Comparison of ENCODE assay signal across 16 mouse cellular contexts in genomic region chr11:3458428-3459104, GRCm38 (mm10). TPM values are rescaled to one million over a fixed set of nuclear protein-coding genes. Genes with fewer than 3 reads are reported as not detected.
DNase-seq lines count a peak whose midpoint lies in the region; ATAC-seq lines count a peak whose summit lies in the region.
"Had no signal": no experiment of that assay in that cellular context is flagged by ENCODE, and none has a peak within 500 bp of the region (broad histone marks: within the 10 kb centered on the region; RNA-seq: fewer than 3 reads in every experiment).

No protein-coding gene starts in this region.

- intact Hi-C loops in heart, postnatal 36 days (cut with DNase I) = loop anchor here (5.0 kb wide), 1 partner anchor 54 kb away; the partner anchor contains the start of gene Selenom

- H3K36me3 ChIP-seq in intestine, embryonic 15.5 days = no peaks in the 10 kb centered on the region
- H3K36me3 ChIP-seq in kidney, embryonic 16.5 days (ENCODE audit: insufficient read depth, low read length) = no peaks in the 10 kb centered on the region; the same call in 1 of the 2 replicates
- peaks cover 4% of the 10 kb centered on the region; the same call in 1 of the 2 replicates for H3K36me3 ChIP-seq in liver, embryonic 11.5 days (ENCODE audit: control insufficient read depth, insufficient read depth, low read length)
- H3K36me3 ChIP-seq in stomach, embryonic 15.5 days = peaks cover 7% of the 10 kb centered on the region; the same call in 1 of the 2 replicates
- H3K36me3 ChIP-seq in hindbrain, embryonic 11.5 days (ENCODE audit: control insufficient read depth, insufficient read depth, low read length) = no peaks in the 10 kb centered on the region

- WGBS in intestine, embryonic 15.5 days = 72% methylated on average over 12 of the region's 13 CpGs
- 84% methylated on average over 13 of the region's 13 CpGs for WGBS in kidney, embryonic 16.5 days
- WGBS in liver, embryonic 11.5 days = 77% methylated on average over 13 of the region's 13 CpGs
- WGBS in stomach, embryonic 15.5 days = 76% methylated on average over 12 of the region's 13 CpGs
- WGBS in hindbrain, embryonic 11.5 days = 82% methylated on average over 13 of the region's 13 CpGs

- ATAC-seq in intestine, embryonic 15.5 days = peak; percentile 88
- ATAC-seq in kidney, embryonic 16.5 days (ENCODE audit: low FRiP score, low TSS enrichment) = peak; percentile 75
- ATAC-seq in liver, embryonic 11.5 days (replicated peaks; ENCODE audit: low FRiP score) = peak; percentile 52
- peak; percentile 66 for ATAC-seq in stomach, embryonic 15.5 days (ENCODE audit: insufficient read depth, low FRiP score, low read depth)
- ATAC-seq in hindbrain, embryonic 11.5 days (ENCODE audit: low FRiP score) = no peak
- ATAC-seq: midbrain, embryonic 16.5 days had no signal

- peak overlapping the region; percentile 29 for H3K4me2 ChIP-seq in intestine, embryonic 15.5 days (replicated peaks)
- no peak overlapping the region for H3K4me2 ChIP-seq in kidney, embryonic 16.5 days (replicated peaks; ENCODE audit: low read depth, low read length)
- H3K4me2 ChIP-seq in liver, embryonic 11.5 days = no peak overlapping the region
- H3K4me2 ChIP-seq in stomach, embryonic 15.5 days = no peak overlapping the region
- H3K4me2 ChIP-seq in hindbrain, embryonic 11.5 days (replicated peaks; ENCODE audit: low read depth, low read length) = no peak overlapping the region
- H3K4me2 ChIP-seq: hindbrain, embryonic 12.5 days; lung, embryonic 14.5 days; neural tube, embryonic 12.5 days had no signal

- no peak overlapping the region for H3K9ac ChIP-seq in intestine, embryonic 15.5 days
- H3K9ac ChIP-seq in kidney, embryonic 16.5 days (replicated peaks; ENCODE audit: low read length) = no peak overlapping the region
- no peak overlapping the region for H3K9ac ChIP-seq in liver, embryonic 11.5 days (ENCODE audit: low read depth, low read length)
- H3K9ac ChIP-seq in stomach, embryonic 15.5 days = no peak overlapping the region
- H3K9ac ChIP-seq in hindbrain, embryonic 11.5 days (ENCODE audit: low read depth, low read length) = no peak overlapping the region
- H3K9ac ChIP-seq: hindbrain, embryonic 12.5 days; lung, embryonic 14.5 days; neural tube, embryonic 12.5 days had no signal

- no peak overlapping the region for H3K4me3 ChIP-seq in intestine, embryonic 15.5 days (replicated peaks)
- H3K4me3 ChIP-seq in kidney, embryonic 16.5 days (ENCODE audit: low read length) = no peak overlapping the region
- no peak overlapping the region for H3K4me3 ChIP-seq in liver, embryonic 11.5 days (ENCODE audit: low read depth, low read length)
- H3K4me3 ChIP-seq in stomach, embryonic 15.5 days (replicated peaks) = no peak overlapping the region
- H3K4me3 ChIP-seq in hindbrain, embryonic 11.5 days (ENCODE audit: low read depth, low read length) = no peak overlapping the region
- H3K4me3 ChIP-seq: hindbrain, embryonic 12.5 days; neural tube, embryonic 12.5 days had no signal

- no peaks in the 10 kb centered on the region for H3K27me3 ChIP-seq in intestine, embryonic 15.5 days (replicated peaks)
- H3K27me3 ChIP-seq in kidney, embryonic 16.5 days (ENCODE audit: insufficient read depth, low read length) = no peaks in the 10 kb centered on the region
- H3K27me3 ChIP-seq in liver, embryonic 11.5 days (replicated peaks; ENCODE audit: control insufficient read depth, insufficient read depth, low read length) = no peaks in the 10 kb centered on the region
- H3K27me3 ChIP-seq in stomach, embryonic 15.5 days (replicated peaks) = no peaks in the 10 kb centered on the region
- H3K27me3 ChIP-seq in hindbrain, embryonic 11.5 days (ENCODE audit: control insufficient read depth, insufficient read depth, low read length) = no peaks in the 10 kb centered on the region
- H3K27me3 ChIP-seq: hindbrain, embryonic 12.5 days; neural tube, embryonic 12.5 days had no signal

- peak overlapping the region; percentile 67 for H3K27ac ChIP-seq in intestine, embryonic 15.5 days
- H3K27ac ChIP-seq in kidney, embryonic 16.5 days (ENCODE audit: low read length) = peak overlapping the region; percentile 52; the same call in 1 of the 2 replicates
- H3K27ac ChIP-seq in liver, embryonic 11.5 days (ENCODE audit: low read depth, low read length) = no peak overlapping the region
- no peak overlapping the region; the same call in 1 of the 2 replicates for H3K27ac ChIP-seq in stomach, embryonic 15.5 days
- H3K27ac ChIP-seq in hindbrain, embryonic 11.5 days (ENCODE audit: low read depth, low read length) = no peak overlapping the region
- H3K27ac ChIP-seq: hindbrain, embryonic 12.5 days; neural tube, embryonic 12.5 days had no signal

- no peaks in the 10 kb centered on the region for H3K9me3 ChIP-seq in intestine, embryonic 15.5 days
- no peaks in the 10 kb centered on the region for H3K9me3 ChIP-seq in kidney, embryonic 16.5 days (ENCODE audit: low read length)
- H3K9me3 ChIP-seq in liver, embryonic 11.5 days (ENCODE audit: control insufficient read depth, low read length) = no peaks in the 10 kb centered on the region
- no peaks in the 10 kb centered on the region for H3K9me3 ChIP-seq in stomach, embryonic 15.5 days
- H3K9me3 ChIP-seq in hindbrain, embryonic 11.5 days (ENCODE audit: control insufficient read depth, low read length) = no peaks in the 10 kb centered on the region
- H3K9me3 ChIP-seq: hindbrain, embryonic 12.5 days; neural tube, embryonic 12.5 days had no signal

- DNase-seq in liver, embryonic 11.5 days (ENCODE audit: low spot score) = no peak
- DNase-seq in layer of hippocampus, adult 8-10 months (ENCODE audit: low spot score in 2 of 2) = no peak
- DNase-seq in hindbrain, embryonic 11.5 days (ENCODE audit: low spot score) = no peak
- no peak for DNase-seq in heart, postnatal 36 days
- DNase-seq: B cell, adult 2 months; cerebellum, adult 2 months; left cerebral cortex, postnatal 4 days; lung, embryonic 14.5 days; thymus, postnatal 36 days had no signal

- H3K4me1 ChIP-seq in intestine, embryonic 15.5 days (replicated peaks) = peaks cover 1% of the 10 kb centered on the region
- H3K4me1 ChIP-seq in kidney, embryonic 16.5 days (ENCODE audit: insufficient read depth, low read length) = peaks cover 6% of the 10 kb centered on the region; the same call in 1 of the 2 replicates
- H3K4me1 ChIP-seq in liver, embryonic 11.5 days (replicated peaks; ENCODE audit: control insufficient read depth, insufficient read depth, low read length) = no peaks in the 10 kb centered on the region
- H3K4me1 ChIP-seq in stomach, embryonic 15.5 days = peaks cover under 1% of the 10 kb centered on the region
- H3K4me1 ChIP-seq in hindbrain, embryonic 11.5 days (replicated peaks; ENCODE audit: control insufficient read depth, insufficient read depth, low read length) = no peaks in the 10 kb centered on the region
- H3K4me1 ChIP-seq: neural tube, embryonic 12.5 days had no signal

RNA-seq across cellular contexts. Expression of gene Rnf185, which starts 6.4 kb away (rescaled TPM):
- polyA plus RNA-seq in intestine, embryonic 15.5 days (2015; fragmentation: Nextera tagmentation; extraction: Ambion mirVana) = 31.1 and 31.2 TPM in 2 replicates
- 45.5 and 47.0 TPM in 2 replicates for polyA plus RNA-seq in kidney, embryonic 16.5 days (2015; fragmentation: Nextera tagmentation; extraction: Ambion mirVana)
- 20.6 and 22.2 TPM in 2 replicates for polyA plus RNA-seq in liver, embryonic 11.5 days (2014; fragmentation: Nextera tagmentation; extraction: Ambion mirVana)
- 27.6 and 30.0 TPM in 2 replicates for polyA plus RNA-seq in stomach, embryonic 15.5 days (2015; fragmentation: Nextera tagmentation; extraction: Ambion mirVana)
- 10 to 100 TPM; 26.4 to 31.9 (median 30.0) TPM for total RNA-seq in layer of hippocampus, adult 8-10 months (2022)
- polyA plus RNA-seq in hindbrain, embryonic 11.5 days (2014; fragmentation: Nextera tagmentation; extraction: Ambion mirVana) = 51.4 and 52.3 TPM in 2 replicates
- 10 to 100 TPM; 18.6 to 20.3 TPM for total RNA-seq in heart, postnatal 36 days (2021)

RNA-seq across cellular contexts. Expression of gene Pla2g3, which starts 29.5 kb away (rescaled TPM):
- polyA plus RNA-seq in intestine, embryonic 15.5 days (2015; fragmentation: Nextera tagmentation; extraction: Ambion mirVana) = 0.38 and 0.45 TPM in 2 replicates
- 0.32 and 0.56 TPM in 2 replicates for polyA plus RNA-seq in kidney, embryonic 16.5 days (2015; fragmentation: Nextera tagmentation; extraction: Ambion mirVana)
- 0.27 TPM in 2 replicates for polyA plus RNA-seq in liver, embryonic 11.5 days (2014; fragmentation: Nextera tagmentation; extraction: Ambion mirVana)
- 0.48 and 0.82 TPM in 2 replicates for polyA plus RNA-seq in stomach, embryonic 15.5 days (2015; fragmentation: Nextera tagmentation; extraction: Ambion mirVana)
- 1 to 10 TPM in 3 of 4 experiments, under 1 TPM in 1; 0.99 to 1.7 (median 1.5) TPM for total RNA-seq in layer of hippocampus, adult 8-10 months (2022)
- 0.60 and 0.86 TPM in 2 replicates for polyA plus RNA-seq in hindbrain, embryonic 11.5 days (2014; fragmentation: Nextera tagmentation; extraction: Ambion mirVana)
- total RNA-seq in heart, postnatal 36 days (2021) = not detected
- total RNA-seq: common myeloid progenitor, adult 5-6 weeks had no signal

RNA-seq across cellular contexts. Expression of gene Inpp5j, which starts 46.1 kb away (rescaled TPM):
- 4.2 and 4.6 TPM in 2 replicates for polyA plus RNA-seq in intestine, embryonic 15.5 days (2015; fragmentation: Nextera tagmentation; extraction: Ambion mirVana)
- polyA plus RNA-seq in kidney, embryonic 16.5 days (2015; fragmentation: Nextera tagmentation; extraction: Ambion mirVana) = 2.8 and 3.1 TPM in 2 replicates
- 0.45 and 0.52 TPM in 2 replicates for polyA plus RNA-seq in liver, embryonic 11.5 days (2014; fragmentation: Nextera tagmentation; extraction: Ambion mirVana)
- polyA plus RNA-seq in stomach, embryonic 15.5 days (2015; fragmentation: Nextera tagmentation; extraction: Ambion mirVana) = 2.9 and 3.4 TPM in 2 replicates
- 10 to 100 TPM; 67.5 to 75.8 (median 73.6) TPM for total RNA-seq in layer of hippocampus, adult 8-10 months (2022)
- 0.09 and 0.29 TPM in 2 replicates for polyA plus RNA-seq in hindbrain, embryonic 11.5 days (2014; fragmentation: Nextera tagmentation; extraction: Ambion mirVana)
- total RNA-seq in heart, postnatal 36 days (2021) = 10 to 100 TPM; 15.7 to 25.8 TPM
- total RNA-seq: common myeloid progenitor, adult 5-6 weeks had no signal

RNA-seq across cellular contexts. Expression of gene Limk2, which starts 49.6 kb away (rescaled TPM):
- 60.1 and 64.0 TPM in 2 replicates for polyA plus RNA-seq in intestine, embryonic 15.5 days (2015; fragmentation: Nextera tagmentation; extraction: Ambion mirVana)
- 45.8 and 49.5 TPM in 2 replicates for polyA plus RNA-seq in kidney, embryonic 16.5 days (2015; fragmentation: Nextera tagmentation; extraction: Ambion mirVana)
- 37.4 and 37.7 TPM in 2 replicates for polyA plus RNA-seq in liver, embryonic 11.5 days (2014; fragmentation: Nextera tagmentation; extraction: Ambion mirVana)
- polyA plus RNA-seq in stomach, embryonic 15.5 days (2015; fragmentation: Nextera tagmentation; extraction: Ambion mirVana) = 70.5 and 75.9 TPM in 2 replicates
- 100 to 1,000 TPM in 3 of 4 experiments, 10 to 100 TPM in 1; 91.2 to 111 (median 105) TPM for total RNA-seq in layer of hippocampus, adult 8-10 months (2022)
- 74.8 and 75.0 TPM in 2 replicates for polyA plus RNA-seq in hindbrain, embryonic 11.5 days (2014; fragmentation: Nextera tagmentation; extraction: Ambion mirVana)
- 10 to 100 TPM; 17.6 to 24.8 TPM for total RNA-seq in heart, postnatal 36 days (2021)

RNA-seq across cellular contexts. Expression of gene Selenom, which starts 55.9 kb away (rescaled TPM):
- 147 and 154 TPM in 2 replicates for polyA plus RNA-seq in intestine, embryonic 15.5 days (2015; fragmentation: Nextera tagmentation; extraction: Ambion mirVana)
- polyA plus RNA-seq in kidney, embryonic 16.5 days (2015; fragmentation: Nextera tagmentation; extraction: Ambion mirVana) = 113 and 114 TPM in 2 replicates
- 27.9 and 35.9 TPM in 2 replicates for polyA plus RNA-seq in liver, embryonic 11.5 days (2014; fragmentation: Nextera tagmentation; extraction: Ambion mirVana)
- polyA plus RNA-seq in stomach, embryonic 15.5 days (2015; fragmentation: Nextera tagmentation; extraction: Ambion mirVana) = 125 and 131 TPM in 2 replicates
- 100 to 1,000 TPM; 161 to 198 (median 177) TPM for total RNA-seq in layer of hippocampus, adult 8-10 months (2022)
- 66.5 and 67.4 TPM in 2 replicates for polyA plus RNA-seq in hindbrain, embryonic 11.5 days (2014; fragmentation: Nextera tagmentation; extraction: Ambion mirVana)
- 10 to 100 TPM; 37.6 to 43.8 TPM for total RNA-seq in heart, postnatal 36 days (2021)

Comparison
In these comparisons a context has a peak if more than half of its experiments do, and no peak if none do; other contexts are left out.
1. H3K27ac ChIP-seq: peak in intestine, embryonic 15.5 days (single experiment) and kidney, embryonic 16.5 days (single experiment); none in liver, embryonic 11.5 days (single experiment), stomach, embryonic 15.5 days (single experiment) and hindbrain, embryonic 11.5 days (single experiment).